Mouse (Mus musculus): Measurements from ENCODE around the gene Ogfrl1.
"Not testable (repeated sequence)": the region's sequence is repeated elsewhere in the genome, so short reads cannot be mapped to it uniquely, and the experiment has no call there.

Gene Ogfrl1

DNA sequence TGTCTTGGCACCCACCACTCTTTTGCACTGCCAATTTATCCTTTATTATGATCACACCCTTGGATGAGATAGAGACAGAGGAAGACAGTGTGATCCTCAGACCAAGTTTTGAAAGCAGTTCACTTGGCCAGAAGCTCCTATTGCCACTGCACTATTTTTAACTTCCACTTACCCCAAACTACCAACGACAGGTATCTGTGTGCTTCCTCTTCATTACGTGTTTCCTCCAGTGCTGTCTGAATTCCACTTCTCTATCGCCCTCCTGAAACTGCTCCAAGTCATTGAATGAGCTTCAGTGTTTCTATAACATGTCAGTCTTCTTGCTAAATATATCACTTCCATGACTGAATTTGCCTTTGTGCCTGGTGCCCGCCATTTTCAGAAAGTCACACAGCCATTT lies at the start of gene Ogfrl1:
Gene Ogfrl1 (minus strand): TSS at position 150 of the 400 bp plus-strand sequence.
- DNase-seq: no peak

DNA sequence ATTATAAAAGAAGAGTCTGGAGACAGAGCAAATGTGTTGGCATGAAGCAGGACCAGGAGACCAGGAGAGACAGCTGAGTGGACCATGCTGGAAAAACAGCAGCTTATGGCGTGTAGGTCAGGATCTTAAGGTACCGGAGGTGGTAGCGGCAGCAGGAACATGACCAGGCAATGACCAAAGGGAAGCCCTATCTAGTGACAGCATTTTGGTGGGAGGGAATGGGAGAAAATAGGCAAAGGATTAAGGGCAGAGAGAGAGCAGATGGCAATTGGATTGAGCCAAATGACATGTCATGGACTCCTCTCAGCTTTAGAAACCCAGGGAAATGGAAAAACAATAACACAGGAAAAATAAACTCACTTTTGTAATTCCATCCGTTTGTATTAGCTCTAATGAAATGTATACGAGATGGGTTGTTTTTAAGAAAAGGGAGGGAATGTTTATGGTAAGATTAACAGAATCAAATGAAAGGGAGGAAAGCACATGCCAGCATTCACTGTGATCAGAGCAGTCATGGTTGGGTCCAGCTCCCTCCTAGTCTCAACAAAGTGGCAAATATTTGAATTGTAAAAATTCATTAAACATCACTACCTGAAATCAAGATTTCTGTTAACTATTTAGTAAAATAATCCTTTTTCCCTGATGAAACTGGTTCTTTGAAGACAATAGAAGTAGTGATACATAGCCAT lies 48.3 kb upstream of the Ogfrl1 start:
- peak; percentile 51 to 56 for DNase-seq

DNA sequence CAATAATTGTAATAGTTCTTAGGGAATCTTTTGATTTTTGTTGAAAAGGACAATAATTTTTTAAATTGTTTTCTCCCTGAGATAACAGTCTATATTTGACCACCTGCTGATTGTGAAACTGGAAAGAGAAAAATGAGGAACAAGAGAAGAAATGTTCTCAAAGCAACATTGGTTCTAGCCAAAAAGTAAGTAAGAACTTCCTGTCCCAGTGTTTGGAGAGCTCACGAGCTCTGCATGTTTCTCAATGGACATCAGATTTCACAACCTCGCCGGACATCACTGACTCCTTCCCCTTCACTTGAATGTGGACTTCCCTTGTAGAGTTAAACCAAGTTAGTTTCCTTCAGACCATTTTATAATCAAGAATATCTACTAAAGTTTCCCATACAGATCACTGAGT lies 36.0 kb upstream of the Ogfrl1 start:
- no peak for DNase-seq

DNA sequence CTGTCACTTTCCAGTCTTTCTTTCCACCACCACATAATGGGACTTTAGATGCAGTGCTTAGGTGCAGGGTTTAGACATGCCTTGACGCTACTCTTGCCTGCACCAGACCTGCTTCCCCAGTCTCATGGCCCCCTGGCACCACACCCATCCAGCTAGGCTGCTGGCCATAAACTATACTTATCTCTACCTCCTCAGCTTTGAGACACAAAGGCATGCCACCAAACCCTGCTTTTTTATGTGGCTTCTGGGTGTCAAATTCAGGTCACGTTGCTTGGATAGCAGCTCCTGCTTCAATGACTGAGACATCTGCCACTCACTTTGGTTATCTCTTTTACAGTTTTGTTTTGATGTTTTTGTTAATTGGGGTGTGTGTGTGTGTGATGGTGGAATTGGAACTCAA lies 28.9 kb upstream of the Ogfrl1 start:
- no peak for DNase-seq

DNA sequence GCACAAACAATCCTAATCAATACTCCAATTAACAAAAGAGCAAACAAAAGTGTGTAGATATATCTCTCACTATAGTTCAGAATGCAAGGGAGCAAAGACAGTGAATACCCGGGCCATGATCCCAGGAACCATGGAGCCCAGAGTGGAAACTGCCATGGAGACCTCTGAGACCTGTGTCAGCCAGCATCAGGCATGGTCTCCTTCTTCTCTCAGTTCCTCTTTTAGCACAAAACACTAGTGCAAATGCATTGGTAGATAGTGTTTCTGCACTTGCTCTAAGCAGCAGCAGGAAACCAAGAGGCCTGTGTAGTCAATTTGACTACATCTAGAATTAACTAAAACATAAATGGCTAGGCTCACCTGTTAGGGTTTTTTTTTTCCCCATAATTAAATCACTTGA lies 21.4 kb upstream of the Ogfrl1 start:
- DNase-seq: no peak

DNA sequence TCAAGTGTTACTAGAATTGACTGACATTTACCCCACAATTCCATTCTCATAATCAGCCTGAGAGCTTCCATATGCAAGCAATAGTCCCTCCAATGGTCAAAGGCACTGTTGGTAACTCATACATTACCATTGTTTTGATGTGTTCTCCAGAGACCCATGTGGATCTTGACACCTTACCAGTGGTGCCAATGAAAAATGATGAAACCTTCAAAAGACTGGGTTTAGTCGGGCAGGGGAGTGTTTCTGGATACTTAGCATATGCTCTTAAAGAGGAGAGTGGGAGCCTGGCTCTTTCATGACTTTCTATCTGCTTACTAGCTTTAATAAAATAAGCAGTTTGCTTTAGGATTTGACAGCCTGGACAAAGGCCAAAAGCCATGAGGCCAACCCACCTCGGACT lies 20.5 kb upstream of the Ogfrl1 start:
- DNase-seq: no peak

DNA sequence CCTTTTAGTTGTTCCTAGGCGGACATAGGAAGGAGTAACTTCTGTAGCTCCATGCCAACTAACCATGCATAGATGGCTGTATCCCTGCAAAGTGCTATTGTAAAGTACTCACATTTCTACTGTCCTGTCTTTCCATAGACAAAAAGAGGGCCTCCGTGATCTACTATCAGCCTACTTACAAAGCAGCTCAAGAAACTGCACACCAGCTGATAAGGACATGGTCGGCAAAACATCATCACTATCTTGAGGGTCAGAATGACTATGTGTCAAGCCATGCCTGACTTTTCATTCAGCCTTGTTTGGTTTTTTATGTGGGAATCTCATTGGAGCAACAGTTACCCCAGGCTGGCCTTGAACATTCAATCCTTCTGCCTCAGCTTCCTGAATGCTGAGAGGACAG lies 20.0 kb upstream of the Ogfrl1 start:
- DNase-seq: no peak

DNA sequence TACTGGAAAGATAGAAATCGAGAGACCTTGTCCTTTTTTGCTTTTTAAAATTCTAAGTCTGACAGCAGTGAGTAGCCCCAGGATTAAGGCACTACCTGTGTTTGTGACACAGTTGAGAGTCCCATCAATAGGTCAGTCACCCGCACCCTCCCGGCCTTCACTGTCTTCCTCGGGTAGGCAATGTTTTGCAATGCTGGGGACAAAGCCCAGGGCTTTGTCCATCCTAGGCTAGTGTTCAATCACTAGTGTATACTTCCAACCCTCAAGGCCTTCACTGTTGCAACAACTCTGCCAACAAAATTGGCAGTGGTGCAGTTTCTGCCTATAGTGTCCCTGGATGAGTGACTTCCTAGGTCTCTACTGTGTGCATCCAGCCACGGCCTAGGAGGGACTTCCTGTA lies 14.0 kb upstream of the Ogfrl1 start:
- no peak for DNase-seq

DNA sequence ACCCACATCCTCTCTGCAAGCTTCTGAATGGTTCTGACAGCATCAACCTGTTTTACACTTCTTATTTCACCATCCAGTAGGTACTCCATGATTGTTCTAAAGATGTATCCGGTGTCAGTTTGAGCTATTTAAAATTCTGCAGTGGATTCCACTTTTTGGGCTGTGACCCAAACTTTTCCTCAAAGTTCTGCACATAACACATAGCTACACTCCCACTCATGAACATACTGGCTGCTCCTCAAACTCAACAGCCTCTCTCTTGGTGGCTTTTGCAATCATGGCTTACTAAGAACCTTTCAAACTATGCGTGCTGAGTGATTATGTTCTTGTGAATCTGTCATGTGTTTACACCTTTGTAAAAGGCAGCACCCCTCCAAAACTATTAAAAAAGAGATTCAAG lies 12.4 kb upstream of the Ogfrl1 start:
- DNase-seq: no peak

DNA sequence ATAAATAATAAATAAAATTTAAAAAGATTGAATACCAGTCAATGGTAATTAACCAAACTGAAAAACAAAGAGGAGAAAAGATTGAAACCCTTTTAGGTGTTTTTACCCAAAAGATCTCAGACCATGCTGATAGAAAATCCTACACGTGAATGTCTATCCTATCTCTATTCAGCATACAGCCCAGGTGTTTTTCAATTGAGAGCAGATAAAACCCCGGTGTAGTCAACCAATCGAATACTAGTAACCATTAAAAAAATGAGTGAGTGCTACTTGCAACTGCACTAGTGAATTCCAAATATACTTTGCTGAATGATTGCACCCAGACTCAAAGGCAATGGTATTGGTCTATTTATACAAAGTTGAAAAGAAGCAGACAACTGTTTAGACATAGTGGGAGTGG lies 4.8 kb upstream of the Ogfrl1 start:
- no peak for DNase-seq

DNA sequence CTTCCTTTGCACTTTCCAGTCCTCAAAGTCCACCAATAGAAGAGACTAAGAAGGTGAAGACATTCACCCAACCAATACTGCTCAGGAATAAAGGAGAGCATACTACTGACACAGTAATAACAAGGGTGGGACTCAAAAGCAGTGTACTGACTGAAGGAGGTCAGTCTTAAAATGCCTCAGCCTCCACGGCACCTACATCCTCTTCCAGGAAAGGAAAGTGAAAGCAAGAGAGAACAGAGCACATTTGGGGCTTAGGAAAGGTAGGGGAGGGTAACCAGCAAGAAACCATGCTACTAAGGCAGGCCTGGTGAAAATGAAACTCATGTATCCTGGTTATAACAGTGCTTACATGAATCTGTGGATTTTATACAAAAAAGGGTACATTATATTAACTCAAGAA lies 2.0 kb upstream of the Ogfrl1 start:
- no peak for DNase-seq

DNA sequence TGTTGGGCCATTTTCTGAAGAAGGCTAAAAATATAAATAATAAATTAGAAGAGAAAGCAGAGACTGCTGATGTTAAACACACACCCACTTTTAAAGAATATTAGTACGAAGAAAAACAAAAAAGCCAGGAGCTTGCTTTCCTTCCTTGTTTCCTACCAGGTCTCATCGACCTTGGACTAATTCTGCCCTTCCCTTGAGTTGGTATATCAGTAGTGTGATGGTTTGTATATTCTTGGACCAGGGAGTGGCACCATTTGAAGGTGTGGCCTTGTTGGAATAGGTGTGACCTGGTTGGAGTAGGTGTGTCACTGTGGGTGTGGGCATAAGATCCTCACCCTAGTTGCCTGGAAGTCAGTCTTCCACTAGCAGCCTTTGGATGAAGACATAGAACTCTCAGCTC lies 3.2 kb downstream of the Ogfrl1 start:
- not testable (repeated sequence) for DNase-seq

DNA sequence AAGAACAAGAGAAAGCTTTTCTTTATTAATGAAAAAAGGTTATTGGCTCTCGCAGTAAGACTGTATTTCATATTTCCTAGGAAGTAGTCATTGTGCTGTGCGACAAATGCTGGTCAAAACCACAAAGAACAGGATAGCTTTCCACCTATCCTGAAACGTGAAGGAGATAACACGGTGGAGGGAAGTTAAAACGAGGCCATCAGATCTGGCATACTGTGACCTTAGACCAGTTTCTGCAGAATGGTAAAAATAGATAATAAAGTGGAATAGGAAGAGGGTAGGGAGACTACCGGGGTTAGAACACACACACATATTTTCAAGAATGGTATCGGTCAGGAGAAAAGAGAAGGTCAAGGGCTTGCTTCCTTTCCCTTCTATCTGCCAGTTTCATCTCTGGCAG lies 5.8 kb downstream of the Ogfrl1 start:
- no peak for DNase-seq

DNA sequence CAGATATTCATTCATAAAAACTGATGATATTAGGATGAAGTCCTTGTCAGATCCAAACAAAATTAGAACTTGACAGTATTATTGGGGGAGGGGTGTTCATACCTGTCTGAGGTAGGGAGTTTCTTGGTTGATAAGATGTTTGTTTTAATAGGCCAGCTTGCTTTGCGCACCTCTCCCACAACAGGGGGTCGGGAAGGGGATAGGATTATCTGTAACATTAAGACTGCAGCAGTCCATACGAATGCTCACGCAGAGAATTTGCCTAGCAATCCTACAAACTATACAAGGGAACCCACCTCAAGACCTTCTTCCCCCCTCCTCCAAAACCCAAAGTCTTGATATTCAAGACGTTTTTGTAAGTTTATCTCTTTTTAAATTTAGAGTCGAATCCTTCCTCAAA lies 13.2 kb downstream of the Ogfrl1 start:
- DNase-seq: no peak

DNA sequence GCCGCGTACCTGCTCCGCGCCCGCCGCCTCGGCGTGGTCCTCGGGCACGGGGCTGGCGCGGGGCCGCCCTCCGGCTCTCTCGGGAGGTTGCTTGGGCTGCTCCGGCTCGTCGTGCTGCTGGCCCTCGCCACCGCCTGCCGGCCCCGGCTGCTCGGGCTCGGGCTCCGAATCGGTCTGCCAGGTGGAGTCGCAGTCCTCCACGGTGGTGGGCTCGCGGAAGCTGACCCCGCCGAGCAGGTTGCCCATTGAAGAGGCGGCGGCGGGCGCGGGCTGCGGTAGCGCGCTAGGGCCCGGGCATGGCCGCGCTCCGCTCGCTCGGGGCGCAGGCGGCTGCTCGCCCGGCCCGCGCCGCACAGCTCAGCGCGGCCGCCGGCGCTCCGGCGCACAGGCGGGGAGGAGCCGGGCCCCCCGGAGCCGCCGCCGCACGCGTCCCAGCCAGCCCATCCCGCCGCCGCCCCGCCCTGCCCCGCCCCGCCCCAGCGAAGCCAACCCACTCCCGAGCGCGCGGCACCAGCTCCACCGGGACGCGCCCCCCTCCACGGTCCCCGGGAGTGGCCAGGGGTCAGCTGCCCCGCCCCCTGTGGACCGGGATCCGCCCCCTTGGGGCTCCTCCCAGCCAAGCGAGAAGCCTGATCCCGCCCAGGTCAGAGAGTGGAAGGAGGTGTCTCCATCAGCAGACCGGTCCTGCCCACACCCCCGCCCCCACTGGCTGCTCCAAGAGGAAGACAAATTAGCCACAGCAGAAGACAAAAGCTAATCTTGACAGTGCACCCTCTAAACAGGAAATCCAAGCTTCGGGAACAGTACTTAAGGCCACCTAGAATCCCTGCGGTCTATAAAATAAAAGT lies 14.5 kb downstream of the Ogfrl1 start:
- DNase-seq: peak; percentile 98 to 99

DNA sequence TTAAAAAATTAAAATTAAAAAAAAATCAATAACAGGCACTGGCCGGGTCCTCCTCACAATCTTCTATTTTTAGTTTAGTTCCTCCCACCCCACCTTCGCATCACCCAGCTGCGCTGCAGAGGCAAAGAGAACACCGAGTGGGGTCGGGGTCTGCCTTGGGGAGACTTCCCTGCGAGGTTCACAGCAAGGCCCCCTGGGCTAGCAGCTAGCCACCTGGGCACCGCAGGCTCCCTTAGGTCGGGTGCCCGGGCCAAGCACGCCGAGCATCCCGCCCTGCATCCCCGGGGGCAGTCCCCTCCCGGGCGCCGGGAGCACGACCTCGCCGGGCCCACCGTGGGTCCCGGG lies 15.1 kb downstream of the Ogfrl1 start:
- DNase-seq: no peak

DNA sequence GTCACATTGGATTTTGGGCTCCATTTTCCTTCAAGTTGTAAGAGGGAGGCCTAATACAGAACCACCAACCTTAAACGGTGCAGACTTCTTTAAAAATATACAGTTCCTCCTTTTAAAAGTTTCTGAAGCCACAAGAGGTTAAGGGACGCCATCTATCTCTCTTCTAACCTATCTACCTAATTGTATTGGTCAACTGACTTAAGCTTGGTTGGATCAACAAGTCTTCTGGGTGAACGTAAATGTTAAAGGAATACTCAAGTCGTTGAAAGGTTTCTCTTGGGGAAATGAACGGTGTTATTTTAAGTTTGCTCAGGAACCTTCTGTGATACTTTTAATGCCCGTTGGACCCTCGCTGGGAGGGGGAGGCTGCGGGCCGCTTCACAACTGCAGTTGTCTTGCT lies 15.5 kb downstream of the Ogfrl1 start:
- no peak for DNase-seq

DNA sequence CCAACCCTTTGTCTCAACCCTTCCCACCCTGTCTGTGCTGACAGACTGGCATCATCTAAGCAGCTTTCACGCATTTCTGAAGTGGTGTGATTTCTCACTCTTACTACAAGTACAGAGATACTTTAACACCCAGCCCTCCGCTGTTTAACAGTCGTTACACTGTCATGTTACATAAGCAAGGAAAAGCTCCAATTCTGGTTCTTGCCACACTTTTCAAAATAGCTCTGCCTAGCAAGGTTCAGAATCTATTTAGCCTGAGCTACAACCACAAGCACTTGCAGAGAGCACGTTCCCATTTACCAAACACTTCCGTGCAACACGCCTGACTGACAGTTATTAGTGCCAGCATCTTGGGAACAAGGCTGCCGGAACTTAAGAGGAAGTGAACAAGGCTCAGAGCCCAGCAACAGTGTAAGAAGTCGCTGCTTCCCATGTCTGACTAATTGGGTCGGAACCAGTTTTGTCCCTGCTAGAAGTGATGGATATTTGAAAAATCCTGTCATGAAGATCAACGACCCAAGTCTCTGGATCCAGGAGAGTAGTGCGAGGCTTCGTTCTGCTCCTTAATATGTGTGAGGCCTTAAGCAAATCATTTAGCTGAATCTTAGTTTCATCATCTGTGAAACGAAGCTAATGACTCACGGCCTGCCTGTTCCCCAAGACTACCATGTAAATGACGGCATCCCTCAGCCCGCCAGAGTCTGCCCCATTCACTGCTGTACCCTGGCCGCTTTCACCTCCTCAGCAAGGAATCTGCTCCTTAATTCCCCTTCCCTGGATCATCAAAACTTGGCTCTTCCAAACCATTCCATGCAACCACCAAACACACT lies 17.4 kb downstream of the Ogfrl1 start:
- DNase-seq: peak; percentile 44 to 50

DNA sequence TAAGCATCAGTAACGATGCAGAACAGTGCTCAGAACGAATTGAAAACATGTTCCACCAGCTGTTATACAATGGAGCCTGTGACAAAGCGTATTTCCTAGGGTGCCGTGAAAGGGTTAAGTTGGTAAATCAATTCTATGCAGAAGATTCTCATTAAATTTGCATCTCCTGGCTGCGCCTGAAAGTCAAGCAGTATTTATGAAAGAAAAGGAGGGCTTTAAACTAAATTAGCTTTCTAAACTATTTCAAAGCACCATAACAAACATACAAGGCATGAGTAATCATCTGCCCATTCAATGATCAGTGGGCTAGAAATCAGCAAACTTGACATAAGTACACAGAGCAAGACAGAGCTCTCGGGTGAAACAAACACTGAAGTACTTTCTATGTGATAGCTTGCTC lies 18.3 kb downstream of the Ogfrl1 start:
- no peak for DNase-seq

DNA sequence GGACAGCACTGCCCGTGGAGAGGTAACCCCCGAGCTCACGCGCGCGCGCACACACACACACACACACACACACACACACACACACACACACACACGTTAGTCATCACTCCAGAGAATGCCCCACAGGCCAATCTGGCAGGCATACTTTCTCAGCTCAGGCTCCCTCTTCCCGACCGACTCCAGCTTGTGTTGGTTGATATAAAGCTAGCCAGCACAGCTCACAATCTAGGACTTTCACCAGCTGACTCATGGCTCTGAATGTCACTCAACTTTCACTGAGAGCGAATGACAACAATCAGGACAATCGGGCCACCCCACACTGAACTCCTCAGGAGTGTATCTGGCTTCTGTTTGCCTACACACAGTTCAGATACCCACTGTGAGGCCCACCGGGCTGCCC lies 20.0 kb downstream of the Ogfrl1 start:
- DNase-seq: peak in 1 of 2 experiments; percentile 35

DNA sequence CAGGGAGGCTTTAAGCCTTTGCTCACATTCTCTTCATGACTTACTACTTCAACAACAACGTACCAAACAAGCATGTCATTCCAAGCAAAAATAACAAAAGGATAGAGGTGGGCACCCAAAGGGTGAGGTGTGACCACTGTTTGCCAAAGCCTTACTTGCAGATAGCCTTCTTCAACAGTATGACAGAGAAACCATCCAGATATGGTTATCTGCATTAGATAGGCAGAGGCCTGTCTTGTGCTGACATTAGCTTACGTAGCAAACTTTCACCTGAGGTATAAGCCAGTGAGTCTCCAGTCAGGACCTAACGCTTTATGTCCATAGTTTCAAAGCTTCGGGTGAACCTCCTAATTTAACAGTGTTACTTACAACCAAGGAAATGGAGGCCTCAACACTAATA lies 23.4 kb downstream of the Ogfrl1 start:
- DNase-seq: no peak

DNA sequence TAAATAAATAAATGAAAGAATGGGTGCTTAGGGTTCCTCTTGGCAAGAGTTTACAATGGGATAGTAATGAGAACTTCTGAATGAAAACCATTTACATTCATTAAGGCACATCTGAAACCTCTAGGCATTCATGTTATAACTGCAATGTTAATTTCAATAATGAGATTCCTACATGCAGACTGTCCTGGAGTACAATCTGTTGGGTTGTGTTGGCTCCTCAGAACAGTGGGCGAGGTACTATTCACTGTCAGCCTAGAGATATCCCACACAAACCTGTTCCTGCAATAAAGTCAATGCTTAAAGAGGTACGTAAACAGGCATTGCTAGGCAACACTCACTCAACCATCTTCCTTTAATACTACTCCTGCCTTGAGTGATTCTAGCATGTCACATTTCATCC lies 32.0 kb downstream of the Ogfrl1 start:
- DNase-seq: no peak

DNA sequence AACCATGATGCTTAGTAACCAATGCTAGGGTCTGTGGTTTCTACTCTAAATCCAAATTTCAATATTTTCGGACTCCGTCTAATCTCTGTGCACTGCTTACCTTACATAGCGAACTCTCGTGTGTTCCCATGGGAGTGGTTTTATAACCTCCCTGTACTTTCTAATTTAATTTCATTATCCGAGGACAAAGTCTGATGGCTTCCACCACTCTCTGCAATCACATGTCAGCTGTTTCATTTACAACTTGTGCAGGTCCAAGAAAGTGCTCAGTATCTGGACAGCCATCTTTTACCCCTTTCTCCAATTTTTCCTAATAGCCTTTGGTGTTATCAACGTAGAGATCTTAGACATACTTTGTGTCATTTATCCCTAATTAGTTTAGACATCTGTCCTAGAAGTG lies 44.7 kb downstream of the Ogfrl1 start:
- no peak for DNase-seq

DNA sequence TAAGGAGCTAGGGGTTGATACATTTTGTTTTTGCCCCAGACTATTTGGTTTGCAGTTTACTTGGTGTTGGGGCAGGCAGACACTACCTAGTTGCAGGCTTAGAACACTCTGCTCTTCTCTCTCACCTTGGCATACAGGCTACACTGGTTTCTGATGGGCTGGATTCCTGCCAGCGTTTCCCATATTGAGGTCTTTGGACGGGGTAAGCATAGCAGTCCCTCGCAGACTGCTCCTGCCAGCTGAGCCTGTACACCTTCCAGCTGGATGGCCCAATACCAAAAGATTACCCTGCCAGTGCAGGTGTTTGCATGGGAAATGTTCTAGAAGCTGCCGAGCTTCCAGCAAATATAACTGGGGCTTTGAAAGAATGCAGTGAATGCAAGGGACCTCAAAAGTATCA lies 45.8 kb downstream of the Ogfrl1 start:
- peak; percentile 53 to 68 for DNase-seq
